Mouse (Mus musculus) liver, adult 2 months (tissue): ENCODE measurements around the gene Ms4a6b.

Experiments used
- CTCF ChIP-seq: fragments of 200-500 bp; IDR thresholded peaks from 2 replicates; pipeline ENCODE4 v1.5.1; 2011; ENCODE audit warnings: low read depth, low read length, control low read depth
- POLR2A ChIP-seq: fragments of 200-500 bp; IDR thresholded peaks from 2 replicates; pipeline ENCODE4 v1.6.1; 2011; ENCODE audit warnings: low read length, control low read depth; ENCODE audit not compliant: insufficient read depth; ENCODE audit errors: extremely low read depth

GRCm38 (mm10) chr19:11494519-11494918 lies 21.8 kb upstream of the Ms4a6b start:
- TF ChIP-seq CTCF (no peak), POLR2A (no peak)
